Mouse (Mus musculus) stomach, embryonic 15.5 days (tissue): ENCODE measurements around the gene Ccdc85a. TPM values are rescaled to one million over a fixed set of nuclear protein-coding genes. Genes with fewer than 3 reads are reported as not detected.

ENCODE experiments used
- ATAC-seq: fragments of 200-750 bp; cut with Nextera tagmentation; 2 replicates; pipeline ENCODE4 v1.8.0; 2017; ENCODE audit warnings: low read depth, moderate number of reproducible peaks, moderate TSS enrichment; ENCODE audit not compliant: insufficient read depth, low FRiP score
- H3K27ac ChIP-seq: fragments of 300-500 bp; sonication (generic); 2 replicates; pipeline ENCODE4 v1.5.1; 2015; ENCODE audit warnings: mild to moderate bottlenecking, inconsistent platforms
- H3K27me3 ChIP-seq: fragments of 300-500 bp; sonication (generic); replicated peaks from 2 replicates; pipeline ENCODE4 v1.6.1; 2015; ENCODE audit warnings: inconsistent platforms
- H3K36me3 ChIP-seq: fragments of 300-500 bp; sonication (generic); 2 replicates; pipeline ENCODE4 v1.6.1; 2015; ENCODE audit warnings: inconsistent platforms
- H3K4me1 ChIP-seq: fragments of 300-500 bp; sonication (generic); 2 replicates; pipeline ENCODE4 v1.6.1; 2015; ENCODE audit warnings: inconsistent platforms
- H3K4me2 ChIP-seq: fragments of 300-500 bp; sonication (generic); 2 replicates; pipeline ENCODE4 v1.6.1; 2015; ENCODE audit warnings: mild to moderate bottlenecking, inconsistent platforms
- H3K4me3 ChIP-seq: fragments of 300-500 bp; sonication (generic); replicated peaks from 2 replicates; pipeline ENCODE4 v1.5.1; 2015; ENCODE audit warnings: inconsistent platforms
- H3K9ac ChIP-seq: fragments of 300-500 bp; sonication (generic); 2 replicates; pipeline ENCODE4 v1.6.1; 2015; ENCODE audit warnings: inconsistent platforms
- H3K9me3 ChIP-seq: fragments of 300-500 bp; sonication (generic); 2 replicates; pipeline ENCODE4 v1.6.1; 2016; ENCODE audit warnings: inconsistent platforms
- WGBS: fragments of 180-500 bp; shearing (Covaris S2); methylation state at CpG from one replicate; pipeline ENCODE4 v1.1.7; 2015; 5-methylcytosine and 5-hydroxymethylcytosine counted together
- polyA plus RNA-seq: library from polyadenylated mRNA; unstranded; fragments of >200 nt; fragmentation: Nextera tagmentation; extraction: Ambion mirVana; gene quantifications from 2 replicates; pipeline ENCODE4 v1.2.1, GENCODE M21; 2015

Gene Ccdc85a
- 1.8 and 2.1 TPM in 2 replicates for polyA plus RNA-seq

DNA sequence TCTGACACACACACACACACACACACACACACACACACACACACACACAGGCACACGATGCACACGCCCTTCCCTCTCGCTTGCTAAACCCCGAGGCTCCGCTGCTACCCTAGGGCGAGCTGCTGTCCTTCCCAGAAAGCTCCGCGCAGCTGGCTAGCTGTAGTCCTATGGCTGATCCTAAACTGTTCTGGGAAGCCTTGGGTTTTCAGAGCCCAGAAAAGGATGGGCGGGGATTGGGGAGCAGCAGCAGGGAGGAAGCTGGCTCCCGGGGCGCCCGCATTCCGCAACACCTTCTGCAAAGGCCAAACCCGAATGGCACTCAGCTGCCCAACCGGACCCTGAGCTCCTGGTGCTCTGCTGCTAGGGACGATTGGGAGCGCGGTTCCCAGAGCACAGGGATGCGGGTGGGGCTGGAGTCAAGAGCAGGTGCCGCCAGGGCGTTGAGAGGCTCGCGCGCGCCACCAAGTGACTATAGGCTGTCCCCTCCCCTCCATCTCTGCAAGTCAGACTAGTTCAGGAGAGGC is at the start of gene Ccdc85a:
Gene Ccdc85a, minus strand, starts transcription at position 414 of the 524 bp plus-strand sequence.
- peak within 1 kb of the TSS; percentile 93 for H3K4me2 ChIP-seq
- WGBS = under 1% methylated on average over 25 of the region's 25 CpGs
- peak within 1 kb of the TSS; percentile 47 for H3K4me3 ChIP-seq
- no peaks in the 10 kb centered on the region for H3K9me3 ChIP-seq
- H3K4me1 ChIP-seq = peaks cover 5% of the 10 kb centered on the region
- no peaks in the 10 kb centered on the region for H3K36me3 ChIP-seq
- H3K9ac ChIP-seq = no peak within 1 kb of the TSS; the same call in 1 of the 2 replicates
- ATAC-seq = peak; percentile 88
- peaks cover 14% of the 10 kb centered on the region for H3K27me3 ChIP-seq
- H3K27ac ChIP-seq = no peak within 1 kb of the TSS

DNA sequence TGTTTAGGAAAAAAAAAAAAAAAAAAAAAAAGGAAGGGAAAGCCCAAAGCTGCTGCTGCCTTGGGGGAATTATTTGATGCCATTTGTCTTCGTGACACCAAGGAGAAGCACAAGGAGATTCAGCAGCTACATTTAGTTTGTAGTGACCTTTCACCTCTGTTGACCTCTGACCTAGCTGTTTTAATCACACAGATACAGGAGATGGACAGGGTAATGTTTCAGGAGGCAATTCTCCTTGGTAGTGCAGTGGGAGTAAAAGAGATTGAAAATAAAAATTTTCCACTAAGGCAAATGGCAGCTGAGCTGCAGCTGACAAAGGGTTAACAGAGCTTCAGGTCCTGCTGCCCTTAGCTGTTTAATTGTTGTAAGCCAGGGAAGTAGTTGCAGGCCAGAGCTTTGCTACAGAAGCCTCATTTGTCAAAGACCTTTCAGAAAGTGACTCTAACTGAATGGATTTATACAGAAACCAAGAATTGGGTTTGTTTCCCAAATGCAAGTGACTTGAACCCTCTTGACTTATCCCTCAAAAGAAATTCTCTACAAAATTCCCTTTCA is 49.5 kb upstream of the Ccdc85a start:
- Histone ChIP-seq H3K4me2 (no peak overlapping the region), H3K36me3 (no peaks in the 10 kb centered on the region), H3K4me3 (no peak overlapping the region), H3K4me1 (0 out of 2 replicates have a peak, but pooled peaks cover 3% of the 10 kb centered on the region), H3K9me3 (no peaks in the 10 kb centered on the region), H3K27ac (no peak overlapping the region), H3K9ac (no peak overlapping the region), H3K27me3 (no peaks in the 10 kb centered on the region)
- WGBS = 25% methylated on average over 1 of the region's 1 CpGs
- 0 out of 2 replicates have a peak, but pooled peaks have one; percentile 53 for ATAC-seq

- ATAC-seq = no peak
- no peaks in the 10 kb centered on the region for H3K9me3 ChIP-seq
- no peak overlapping the region for H3K4me2 ChIP-seq
- 76% methylated on average over 1 of the region's 1 CpGs for WGBS
- 0 out of 2 replicates have a peak, but pooled peaks cover 3% of the 10 kb centered on the region for H3K4me1 ChIP-seq
- no peak overlapping the region for H3K4me3 ChIP-seq
- no peak overlapping the region for H3K9ac ChIP-seq
- no peak overlapping the region for H3K27ac ChIP-seq
- no peaks in the 10 kb centered on the region for H3K36me3 ChIP-seq
- H3K27me3 ChIP-seq = no peaks in the 10 kb centered on the region
Measured at GRCm38 (mm10) chr11:28633093-28633492, 49.0 kb upstream of the Ccdc85a start.

GRCm38 (mm10) chr11:28630771-28631170 is 46.6 kb upstream of the Ccdc85a start:
- H3K36me3 ChIP-seq = no peaks in the 10 kb centered on the region
- no peak overlapping the region for H3K27ac ChIP-seq
- 0 out of 2 replicates have a peak, but pooled peaks cover 3% of the 10 kb centered on the region for H3K4me1 ChIP-seq
- H3K4me3 ChIP-seq = no peak overlapping the region
- no peak overlapping the region for H3K4me2 ChIP-seq
- no peak for ATAC-seq
- no peaks in the 10 kb centered on the region for H3K9me3 ChIP-seq
- 80% methylated on average over 2 of the region's 2 CpGs for WGBS
- H3K9ac ChIP-seq = no peak overlapping the region
- no peaks in the 10 kb centered on the region for H3K27me3 ChIP-seq

GRCm38 (mm10) chr11:28610781-28611491 is 26.8 kb upstream of the Ccdc85a start:
- no peak for ATAC-seq
- H3K4me3 ChIP-seq = no peak overlapping the region
- no peaks in the 10 kb centered on the region for H3K27me3 ChIP-seq
- no peaks in the 10 kb centered on the region for H3K36me3 ChIP-seq
- no peak overlapping the region for H3K4me2 ChIP-seq
- no peak overlapping the region for H3K9ac ChIP-seq
- H3K27ac ChIP-seq = no peak overlapping the region
- H3K4me1 ChIP-seq = no peaks in the 10 kb centered on the region
- H3K9me3 ChIP-seq = no peaks in the 10 kb centered on the region

GRCm38 (mm10) chr11:28583138-28583910 is 800 bp downstream of the Ccdc85a start:
- peak; percentile 55 for ATAC-seq
- 1% methylated on average over 61 of the region's 63 CpGs for WGBS
- Histone ChIP-seq H3K9me3 (no peaks in the 10 kb centered on the region), H3K36me3 (no peaks in the 10 kb centered on the region), H3K4me1 (peaks cover 5% of the 10 kb centered on the region), H3K27me3 (peaks cover 14% of the 10 kb centered on the region), H3K9ac (no peak overlapping the region; the same call in 1 of the 2 replicates), H3K4me3 (peak overlapping the region; percentile 47), H3K27ac (no peak overlapping the region), H3K4me2 (peak overlapping the region; percentile 93)

GRCm38 (mm10) chr11:28582218-28582617 is 1.9 kb downstream of the Ccdc85a start:
- Histone ChIP-seq H3K4me3 (no peak overlapping the region), H3K27ac (no peak overlapping the region), H3K4me2 (no peak overlapping the region), H3K27me3 (peaks cover 14% of the 10 kb centered on the region), H3K9me3 (no peaks in the 10 kb centered on the region), H3K4me1 (peaks cover 5% of the 10 kb centered on the region), H3K36me3 (no peaks in the 10 kb centered on the region), H3K9ac (no peak overlapping the region)
- 25% methylated on average over 5 of the region's 5 CpGs for WGBS
- ATAC-seq = no peak

- no peak for ATAC-seq
Measured at GRCm38 (mm10) chr11:28572423-28572822, 11.7 kb downstream of the Ccdc85a start.

DNA sequence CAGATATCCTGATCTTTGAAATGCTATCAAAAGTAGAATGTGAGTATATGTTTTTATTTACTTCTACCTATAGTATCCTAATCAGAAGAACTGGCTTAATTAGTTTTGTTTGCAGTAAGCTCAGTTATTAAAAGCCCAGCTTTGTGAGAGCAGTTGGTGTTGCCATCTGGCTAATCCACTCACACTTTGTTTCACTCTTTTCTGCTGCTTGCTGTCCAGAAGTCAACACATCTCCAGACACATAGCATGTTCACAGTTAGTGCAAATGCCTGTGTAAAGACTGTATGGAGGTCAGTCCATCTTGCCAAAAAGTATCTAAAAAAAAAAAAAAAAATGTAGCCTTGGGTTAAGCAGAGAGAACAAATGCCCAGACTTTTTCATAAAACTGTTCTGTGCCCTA is 27.7 kb downstream of the Ccdc85a start:
- Histone ChIP-seq H3K27ac (no peak overlapping the region), H3K27me3 (no peaks in the 10 kb centered on the region), H3K4me1 (no peaks in the 10 kb centered on the region), H3K9ac (no peak overlapping the region), H3K4me2 (no peak overlapping the region), H3K9me3 (no peaks in the 10 kb centered on the region), H3K4me3 (no peak overlapping the region), H3K36me3 (no peaks in the 10 kb centered on the region)
- no peak for ATAC-seq

More at GRCm38 (mm10) chr11:28572423-28572822, 11.7 kb downstream of the Ccdc85a start:
- Histone ChIP-seq H3K9ac (no peak overlapping the region), H3K27me3 (no peaks in the 10 kb centered on the region), H3K4me2 (no peak overlapping the region), H3K4me1 (no peaks in the 10 kb centered on the region), H3K36me3 (no peaks in the 10 kb centered on the region), H3K27ac (no peak overlapping the region), H3K9me3 (no peaks in the 10 kb centered on the region), H3K4me3 (no peak overlapping the region)
- WGBS = 87% methylated on average over 1 of the region's 1 CpGs

DNA sequence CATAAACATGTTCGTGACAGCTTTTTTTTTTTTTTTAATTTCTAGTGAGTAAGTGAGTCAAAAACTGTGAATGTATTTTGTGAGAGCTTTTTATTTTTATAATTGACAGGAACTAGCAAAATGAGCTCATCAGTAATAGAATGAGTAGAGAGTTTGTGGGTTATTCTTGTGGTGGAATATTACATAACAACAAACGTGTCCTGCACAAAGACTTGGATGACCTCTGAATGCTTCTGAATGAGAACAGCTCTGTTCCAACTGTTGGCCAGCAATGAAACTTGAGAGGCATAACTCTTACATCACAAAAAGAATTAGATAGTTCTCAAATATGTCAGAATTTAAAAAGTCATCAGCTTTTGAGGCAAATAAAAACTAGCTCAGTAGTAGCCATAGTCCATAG is 40.7 kb downstream of the Ccdc85a start:
- H3K36me3 ChIP-seq = no peaks in the 10 kb centered on the region
- H3K4me3 ChIP-seq = no peak overlapping the region
- no peak overlapping the region for H3K4me2 ChIP-seq
- no peak for ATAC-seq
- no peaks in the 10 kb centered on the region for H3K4me1 ChIP-seq
- H3K9me3 ChIP-seq = no peaks in the 10 kb centered on the region
- H3K9ac ChIP-seq = no peak overlapping the region
- H3K27ac ChIP-seq = no peak overlapping the region
- WGBS = 86% methylated on average over 2 of the region's 2 CpGs
- no peaks in the 10 kb centered on the region for H3K27me3 ChIP-seq

DNA sequence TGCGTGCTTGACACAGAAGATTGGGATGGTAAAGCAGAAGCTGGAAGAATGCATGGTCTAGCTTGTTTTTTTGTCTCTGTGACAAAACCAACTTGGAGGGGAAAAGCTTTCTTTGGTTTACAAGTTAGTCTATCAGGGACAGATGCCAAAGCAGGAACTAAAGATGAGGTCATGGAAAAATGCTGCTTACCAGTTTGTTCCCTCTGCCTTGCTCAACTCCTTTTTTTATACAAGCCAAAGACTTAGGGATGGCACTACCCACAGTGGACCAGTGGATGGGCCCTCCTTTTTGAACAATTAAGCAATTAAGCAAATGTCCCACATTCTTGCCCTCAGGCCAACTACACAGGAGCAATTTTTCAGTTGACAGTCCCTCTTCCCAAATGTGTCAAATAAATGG is 42.8 kb downstream of the Ccdc85a start:
- H3K9ac ChIP-seq = no peak overlapping the region
- no peak overlapping the region for H3K4me3 ChIP-seq
- H3K9me3 ChIP-seq = no peaks in the 10 kb centered on the region
- H3K27ac ChIP-seq = no peak overlapping the region
- no peaks in the 10 kb centered on the region for H3K4me1 ChIP-seq
- ATAC-seq = no peak
- H3K27me3 ChIP-seq = no peaks in the 10 kb centered on the region
- 78% methylated on average over 1 of the region's 1 CpGs for WGBS
- H3K4me2 ChIP-seq = no peak overlapping the region
- H3K36me3 ChIP-seq = no peaks in the 10 kb centered on the region

GRCm38 (mm10) chr11:28533286-28533685 is 50.8 kb downstream of the Ccdc85a start:
- Histone ChIP-seq H3K4me2 (no peak overlapping the region), H3K27ac (no peak overlapping the region), H3K4me3 (no peak overlapping the region), H3K4me1 (no peaks in the 10 kb centered on the region), H3K9ac (no peak overlapping the region), H3K36me3 (no peaks in the 10 kb centered on the region), H3K9me3 (no peaks in the 10 kb centered on the region), H3K27me3 (no peaks in the 10 kb centered on the region)
- 79% methylated on average over 2 of the region's 2 CpGs for WGBS
- no peak for ATAC-seq
